Mouse (Mus musculus): ENCODE results near the gene Gm13698. TPM values are rescaled to one million over a fixed set of nuclear protein-coding genes. Genes with fewer than 3 reads are reported as not detected.
"Not testable (repeated sequence)": the region's sequence is repeated elsewhere in the genome, so short reads cannot be mapped to it uniquely, and the experiment has no call there.

Gene Gm13698
- not detected in 2 replicates for polyA plus RNA-seq (2015; fragmentation: Nextera tagmentation; extraction: Ambion mirVana)

DNA sequence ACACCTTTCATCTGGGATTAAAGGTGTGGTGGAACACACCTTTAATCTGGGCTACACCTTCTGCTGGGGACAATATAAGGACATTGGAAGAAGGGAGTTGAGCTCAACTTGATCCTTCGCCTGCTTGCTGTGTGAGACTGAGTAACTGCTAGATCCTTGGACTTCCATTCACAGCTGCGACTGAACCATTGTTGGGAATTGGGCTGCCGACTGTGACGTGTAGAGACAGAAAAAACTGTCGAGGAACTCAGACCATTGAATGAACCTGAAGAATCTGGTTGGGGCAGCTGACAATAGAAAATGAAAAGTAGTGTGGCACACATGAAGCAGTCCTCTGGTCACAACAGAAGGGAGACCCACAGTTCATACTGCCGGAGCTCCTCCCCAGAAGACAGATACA, at the start of gene Gm13698:
TSS of gene Gm13698 (plus strand) at position 301 of the 400 bp plus-strand sequence.
- not testable (repeated sequence) for H3K27ac ChIP-seq (replicated peaks); H3K27me3 ChIP-seq (replicated peaks); H3K9ac ChIP-seq (replicated peaks); H3K36me3 ChIP-seq; H3K4me2 ChIP-seq; H3K4me1 ChIP-seq; H3K4me3 ChIP-seq (replicated peaks); H3K9me3 ChIP-seq (replicated peaks); ATAC-seq (ENCODE audit: low FRiP score)
- no CpG with 5 or more reads among the region's 6 CpGs for WGBS

DNA sequence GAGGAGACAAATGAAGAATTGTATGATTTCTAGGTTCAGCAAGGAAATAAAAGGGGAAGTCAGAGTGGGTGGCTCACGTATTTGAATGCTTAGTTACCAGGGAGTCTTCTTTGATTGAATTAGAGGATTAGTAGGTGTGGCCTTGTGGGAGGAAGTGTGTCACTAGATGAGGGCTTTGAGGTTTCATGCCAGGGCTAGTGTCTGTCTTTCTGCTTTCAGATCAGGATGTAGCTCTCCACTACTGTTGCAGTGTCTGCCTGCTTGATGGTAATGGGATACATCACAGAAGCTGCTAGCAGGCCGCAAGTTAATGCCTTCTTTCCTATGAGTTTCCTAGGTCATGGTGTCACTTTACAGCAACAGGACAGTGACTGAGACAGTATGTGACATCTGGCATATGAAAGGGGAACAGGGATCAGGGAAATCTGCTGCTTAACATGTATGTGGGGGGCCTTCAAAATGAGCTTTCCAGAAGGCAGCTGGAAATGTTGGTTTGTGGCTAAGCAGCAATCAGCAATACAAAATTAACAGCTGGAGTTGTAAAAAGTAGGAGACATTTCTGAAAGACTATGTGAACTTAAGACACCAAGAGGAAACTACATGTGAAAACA, 25.9 kb upstream of the Gm13698 start:
- Histone ChIP-seq H3K27me3 (replicated peaks) (no peaks in the 10 kb centered on the region), H3K4me2 (no peak overlapping the region), H3K9me3 (replicated peaks) (no peaks in the 10 kb centered on the region), H3K9ac (replicated peaks) (no peak overlapping the region), H3K27ac (replicated peaks) (no peak overlapping the region), H3K4me3 (replicated peaks) (no peak overlapping the region), H3K36me3 (no peaks in the 10 kb centered on the region), H3K4me1 (no peaks in the 10 kb centered on the region)
- ATAC-seq (ENCODE audit: low FRiP score), result no peak
- 78% methylated on average over 2 of the region's 2 CpGs for WGBS

DNA sequence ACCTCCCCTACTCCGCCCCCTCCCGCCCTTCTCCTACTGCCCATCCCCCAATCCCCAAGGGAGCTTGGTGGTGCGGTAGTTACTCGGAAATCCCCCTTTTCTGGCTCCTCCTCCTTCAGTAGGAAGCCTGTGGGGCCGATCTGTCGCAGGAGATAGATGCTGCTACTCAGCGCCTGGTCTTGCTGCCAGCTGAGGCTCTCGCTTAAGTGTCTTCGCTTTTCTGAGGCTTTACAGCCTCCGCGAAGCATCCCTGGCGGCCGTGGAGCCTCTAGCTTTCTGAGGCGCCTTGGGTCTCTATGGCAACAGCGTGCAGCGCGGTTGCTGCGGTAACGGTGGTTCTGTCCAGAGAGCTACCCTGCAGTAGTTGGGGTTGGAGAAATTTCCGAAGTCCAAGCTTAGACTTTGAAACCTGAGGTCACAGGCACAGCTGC, 14.5 kb upstream of the Gm13698 start, which contains the start of gene Zswim2:
TSS of gene Zswim2 (minus strand) at position 298 of the 431 bp plus-strand sequence.
- Histone ChIP-seq H3K27me3 (replicated peaks) (no peaks in the 10 kb centered on the region), H3K4me3 (replicated peaks) (peak within 1 kb of the TSS; percentile 43), H3K36me3 (no peaks in the 10 kb centered on the region), H3K4me1 (peaks cover 11% of the 10 kb centered on the region), H3K9ac (replicated peaks) (peak within 1 kb of the TSS; percentile 38; the same call in 1 of the 2 replicates), H3K9me3 (replicated peaks) (no peaks in the 10 kb centered on the region), H3K4me2 (peak within 1 kb of the TSS; percentile 74), H3K27ac (replicated peaks) (peak within 1 kb of the TSS; percentile 56)
- peak; percentile 99 for ATAC-seq (ENCODE audit: low FRiP score)
- under 1% methylated on average over 20 of the region's 20 CpGs for WGBS

DNA sequence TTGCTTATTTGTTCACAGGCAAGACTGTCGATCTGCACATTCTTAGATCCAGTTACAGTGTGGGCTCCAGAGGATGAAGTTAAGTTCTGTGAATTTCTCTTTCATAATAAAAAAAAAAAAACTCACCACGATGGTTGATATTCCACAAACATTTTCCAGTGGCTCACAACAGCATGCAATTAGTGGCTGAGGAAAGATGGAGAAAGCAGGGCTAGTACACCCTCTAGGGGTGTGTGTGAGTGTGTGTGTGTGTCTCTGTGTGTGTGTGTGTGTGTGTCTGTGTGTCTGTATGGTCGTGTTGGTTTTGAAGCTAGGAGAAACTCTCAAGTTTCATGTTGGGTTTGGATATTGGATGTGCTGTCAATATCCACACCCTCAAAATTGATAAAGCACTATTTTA, 14.1 kb upstream of the Gm13698 start:
- Histone ChIP-seq H3K4me1 (peaks cover 11% of the 10 kb centered on the region), H3K27me3 (replicated peaks) (no peaks in the 10 kb centered on the region), H3K4me2 (peak overlapping the region; percentile 74), H3K4me3 (replicated peaks) (peak overlapping the region; percentile 43), H3K27ac (replicated peaks) (no peak overlapping the region), H3K9me3 (replicated peaks) (no peaks in the 10 kb centered on the region), H3K36me3 (no peaks in the 10 kb centered on the region), H3K9ac (replicated peaks) (0 out of 2 replicates have a peak overlapping the region, but pooled peaks have one; percentile 38)
- ATAC-seq (ENCODE audit: low FRiP score), result peak; percentile 48; the same call in 1 of the 2 replicates
- 38% methylated on average over 3 of the region's 3 CpGs for WGBS

GRCm38 (mm10) chr2:83941792-83942191, 13.7 kb upstream of the Gm13698 start:
- Histone ChIP-seq H3K27ac (replicated peaks) (no peak overlapping the region), H3K4me3 (replicated peaks) (no peak overlapping the region), H3K4me2 (no peak overlapping the region), H3K9me3 (replicated peaks) (no peaks in the 10 kb centered on the region), H3K36me3 (no peaks in the 10 kb centered on the region), H3K27me3 (replicated peaks) (no peaks in the 10 kb centered on the region), H3K4me1 (peaks cover 11% of the 10 kb centered on the region), H3K9ac (replicated peaks) (no peak overlapping the region)
- 77% methylated on average over 4 of the region's 4 CpGs for WGBS
- no peak for ATAC-seq (ENCODE audit: low FRiP score)

GRCm38 (mm10) chr2:83961203-83961602, 5.7 kb downstream of the Gm13698 start, which contains the start of gene Gm13693:
TSS of gene Gm13693 (plus strand) at chr2:83961503.
- not testable (repeated sequence) for H3K27me3 ChIP-seq (replicated peaks); ATAC-seq (ENCODE audit: low FRiP score); H3K27ac ChIP-seq (replicated peaks); H3K4me2 ChIP-seq; H3K9ac ChIP-seq (replicated peaks); H3K9me3 ChIP-seq (replicated peaks); H3K4me3 ChIP-seq (replicated peaks); H3K36me3 ChIP-seq; H3K4me1 ChIP-seq
- WGBS, result no CpG with 5 or more reads among the region's 6 CpGs

DNA sequence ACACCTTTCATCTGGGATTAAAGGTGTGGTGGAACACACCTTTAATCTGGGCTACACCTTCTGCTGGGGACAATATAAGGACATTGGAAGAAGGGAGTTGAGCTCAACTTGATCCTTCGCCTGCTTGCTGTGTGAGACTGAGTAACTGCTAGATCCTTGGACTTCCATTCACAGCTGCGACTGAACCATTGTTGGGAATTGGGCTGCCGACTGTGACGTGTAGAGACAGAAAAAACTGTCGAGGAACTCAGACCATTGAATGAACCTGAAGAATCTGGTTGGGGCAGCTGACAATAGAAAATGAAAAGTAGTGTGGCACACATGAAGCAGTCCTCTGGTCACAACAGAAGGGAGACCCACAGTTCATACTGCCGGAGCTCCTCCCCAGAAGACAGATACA, 11.5 kb downstream of the Gm13698 start, which contains the start of gene Gm13695:
TSS of gene Gm13695 (plus strand) at position 301 of the 400 bp plus-strand sequence.
- not testable (repeated sequence) for H3K9ac ChIP-seq (replicated peaks); H3K4me2 ChIP-seq; H3K4me3 ChIP-seq (replicated peaks); H3K27me3 ChIP-seq (replicated peaks); H3K4me1 ChIP-seq; H3K36me3 ChIP-seq; H3K9me3 ChIP-seq (replicated peaks); ATAC-seq (ENCODE audit: low FRiP score); H3K27ac ChIP-seq (replicated peaks)
- no CpG with 5 or more reads among the region's 6 CpGs for WGBS

DNA sequence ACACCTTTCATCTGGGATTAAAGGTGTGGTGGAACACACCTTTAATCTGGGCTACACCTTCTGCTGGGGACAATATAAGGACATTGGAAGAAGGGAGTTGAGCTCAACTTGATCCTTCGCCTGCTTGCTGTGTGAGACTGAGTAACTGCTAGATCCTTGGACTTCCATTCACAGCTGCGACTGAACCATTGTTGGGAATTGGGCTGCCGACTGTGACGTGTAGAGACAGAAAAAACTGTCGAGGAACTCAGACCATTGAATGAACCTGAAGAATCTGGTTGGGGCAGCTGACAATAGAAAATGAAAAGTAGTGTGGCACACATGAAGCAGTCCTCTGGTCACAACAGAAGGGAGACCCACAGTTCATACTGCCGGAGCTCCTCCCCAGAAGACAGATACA, 17.3 kb downstream of the Gm13698 start, which contains the start of gene Gm13696:
TSS of gene Gm13696 (plus strand) at position 301 of the 400 bp plus-strand sequence.
- not testable (repeated sequence) for H3K36me3 ChIP-seq; H3K27me3 ChIP-seq (replicated peaks); H3K4me3 ChIP-seq (replicated peaks); H3K27ac ChIP-seq (replicated peaks); H3K4me1 ChIP-seq; H3K9me3 ChIP-seq (replicated peaks); H3K9ac ChIP-seq (replicated peaks); ATAC-seq (ENCODE audit: low FRiP score); H3K4me2 ChIP-seq
- WGBS, result no CpG with 5 or more reads among the region's 6 CpGs

DNA sequence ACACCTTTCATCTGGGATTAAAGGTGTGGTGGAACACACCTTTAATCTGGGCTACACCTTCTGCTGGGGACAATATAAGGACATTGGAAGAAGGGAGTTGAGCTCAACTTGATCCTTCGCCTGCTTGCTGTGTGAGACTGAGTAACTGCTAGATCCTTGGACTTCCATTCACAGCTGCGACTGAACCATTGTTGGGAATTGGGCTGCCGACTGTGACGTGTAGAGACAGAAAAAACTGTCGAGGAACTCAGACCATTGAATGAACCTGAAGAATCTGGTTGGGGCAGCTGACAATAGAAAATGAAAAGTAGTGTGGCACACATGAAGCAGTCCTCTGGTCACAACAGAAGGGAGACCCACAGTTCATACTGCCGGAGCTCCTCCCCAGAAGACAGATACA, 23.1 kb downstream of the Gm13698 start, which contains the start of gene Gm13694:
TSS of gene Gm13694 (plus strand) at position 301 of the 400 bp plus-strand sequence.
- not testable (repeated sequence) for H3K27ac ChIP-seq (replicated peaks); H3K4me3 ChIP-seq (replicated peaks); ATAC-seq (ENCODE audit: low FRiP score); H3K4me2 ChIP-seq; H3K9me3 ChIP-seq (replicated peaks); H3K4me1 ChIP-seq; H3K27me3 ChIP-seq (replicated peaks); H3K36me3 ChIP-seq; H3K9ac ChIP-seq (replicated peaks)
- WGBS, result no CpG with 5 or more reads among the region's 6 CpGs

- H3K4me1 ChIP-seq; H3K4me2 ChIP-seq; H3K9ac ChIP-seq (replicated peaks); H3K27me3 ChIP-seq (replicated peaks); ATAC-seq (ENCODE audit: low FRiP score); H3K36me3 ChIP-seq; H3K9me3 ChIP-seq (replicated peaks); H3K27ac ChIP-seq (replicated peaks); H3K4me3 ChIP-seq (replicated peaks): not testable (repeated sequence)
- no CpG with 5 or more reads among the region's 6 CpGs for WGBS
Measured at GRCm38 (mm10) chr2:83984443-83984842, 28.9 kb downstream of the Gm13698 start, which contains the start of gene Gm13697. TSS of gene Gm13697 (plus strand) at chr2:83984743.

DNA sequence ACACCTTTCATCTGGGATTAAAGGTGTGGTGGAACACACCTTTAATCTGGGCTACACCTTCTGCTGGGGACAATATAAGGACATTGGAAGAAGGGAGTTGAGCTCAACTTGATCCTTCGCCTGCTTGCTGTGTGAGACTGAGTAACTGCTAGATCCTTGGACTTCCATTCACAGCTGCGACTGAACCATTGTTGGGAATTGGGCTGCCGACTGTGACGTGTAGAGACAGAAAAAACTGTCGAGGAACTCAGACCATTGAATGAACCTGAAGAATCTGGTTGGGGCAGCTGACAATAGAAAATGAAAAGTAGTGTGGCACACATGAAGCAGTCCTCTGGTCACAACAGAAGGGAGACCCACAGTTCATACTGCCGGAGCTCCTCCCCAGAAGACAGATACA, 34.8 kb downstream of the Gm13698 start, which contains the start of gene Gm13691:
TSS of gene Gm13691 (plus strand) at position 301 of the 400 bp plus-strand sequence.
- not testable (repeated sequence) for H3K4me3 ChIP-seq (replicated peaks); H3K36me3 ChIP-seq; H3K4me1 ChIP-seq; H3K9me3 ChIP-seq (replicated peaks); H3K4me2 ChIP-seq; H3K27ac ChIP-seq (replicated peaks); H3K9ac ChIP-seq (replicated peaks); H3K27me3 ChIP-seq (replicated peaks); ATAC-seq (ENCODE audit: low FRiP score)
- no CpG with 5 or more reads among the region's 6 CpGs for WGBS

DNA sequence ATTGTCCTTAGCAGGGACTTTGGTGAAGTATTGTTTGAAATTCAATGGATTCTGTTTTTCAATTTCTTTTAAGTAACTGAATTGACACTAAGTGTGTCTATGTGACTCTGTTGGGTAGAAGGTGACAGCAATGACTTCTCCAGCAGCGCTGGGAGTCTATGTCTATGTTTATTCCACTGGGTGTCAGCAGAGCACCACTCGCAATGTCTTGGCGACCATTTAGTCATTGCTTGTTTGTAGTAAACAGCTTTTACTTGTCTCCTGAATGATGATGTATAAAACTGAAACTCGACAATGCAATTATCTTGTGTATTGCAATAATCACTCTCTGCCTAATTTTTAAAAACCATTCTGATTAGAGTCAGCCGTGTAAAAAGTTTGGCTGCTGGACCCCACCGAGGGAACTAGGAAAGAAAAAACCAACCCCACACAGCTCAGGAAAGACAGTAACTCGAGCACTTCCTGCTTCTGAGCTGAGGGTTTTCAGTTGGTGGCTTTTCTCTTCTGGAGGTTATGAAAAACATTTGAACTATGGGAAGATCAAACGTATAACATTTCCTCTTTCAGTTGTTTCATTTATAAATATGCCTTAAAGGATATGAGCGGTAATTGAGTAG, 38.3 kb downstream of the Gm13698 start:
- H3K4me1 ChIP-seq; H3K36me3 ChIP-seq; H3K4me2 ChIP-seq; ATAC-seq (ENCODE audit: low FRiP score); H3K27me3 ChIP-seq (replicated peaks); H3K4me3 ChIP-seq (replicated peaks); H3K27ac ChIP-seq (replicated peaks); H3K9ac ChIP-seq (replicated peaks); H3K9me3 ChIP-seq (replicated peaks): not testable (repeated sequence)
- 61% methylated on average over 7 of the region's 9 CpGs for WGBS

Measured in neural tube, embryonic 15.5 days (tissue).